Mouse (Mus musculus) cerebellum, adult 2 months (tissue): ENCODE measurements around the gene Phkb. TPM values are rescaled to one million over a fixed set of nuclear protein-coding genes. Genes with fewer than 3 reads are reported as not detected.

ENCODE experiments used
- DNase-seq, 2 experiments: peaks; one replicate each; pipeline ENCODE4 v3.0.0; 2021
- H3K27ac ChIP-seq: fragments of 200-500 bp; 2 replicates; pipeline ENCODE4 v1.5.1; 2012; ENCODE audit warnings: low read length, control low read depth, inconsistent platforms; ENCODE audit not compliant: insufficient read depth
- H3K27me3 ChIP-seq: fragments of 200-500 bp; 2 replicates; pipeline ENCODE4 v1.6.1; 2012; ENCODE audit warnings: inconsistent platforms, mild to moderate bottlenecking, low read length, moderate library complexity; ENCODE audit not compliant: control insufficient read depth, insufficient read depth
- H3K4me1 ChIP-seq: fragments of 200-500 bp; 2 replicates; pipeline ENCODE4 v1.6.1; 2011; ENCODE audit warnings: low read length; ENCODE audit not compliant: control insufficient read depth, insufficient read depth
- H3K4me3 ChIP-seq: fragments of 200-500 bp; replicated peaks from 2 replicates; pipeline ENCODE3; 2011; ENCODE audit warnings: mild to moderate bottlenecking, low read depth, low read length, control low read depth; ENCODE audit not compliant: insufficient read depth
- CTCF ChIP-seq: fragments of 200-500 bp; IDR thresholded peaks from 2 replicates; pipeline ENCODE4 v1.5.1; 2011; ENCODE audit warnings: low read depth, mild to moderate bottlenecking, control low read depth, low read length, moderate library complexity, borderline replicate concordance; ENCODE audit not compliant: insufficient read depth
- POLR2A ChIP-seq: fragments of 200-500 bp; IDR thresholded peaks from 2 replicates; pipeline ENCODE4 v1.6.1; 2011; ENCODE audit warnings: low read length, control low read depth, borderline replicate concordance; ENCODE audit not compliant: insufficient read depth
- WGBS: fragments of 180-500 bp; shearing (Covaris S2); methylation state at CpG from one replicate; pipeline ENCODE4 v1.1.7; 2018; 5-methylcytosine and 5-hydroxymethylcytosine counted together
- polyA plus RNA-seq: library from polyadenylated mRNA; depleted of rRNA; stranded (reverse); fragments of >200 nt; gene quantifications from 2 replicates; pipeline ENCODE4 v1.2.3, GENCODE M21; 2012; rRNA removed

Phkb gene
- polyA plus RNA-seq, 1 experiment = 34.4 TPM

GRCm38 (mm10) chr8:86059130-86059529 is 218.4 kb downstream of the Phkb start:
- WGBS = 82% methylated on average over 5 of the region's 5 CpGs
- no peak overlapping the region for H3K4me3 ChIP-seq
- H3K4me1 ChIP-seq = no peaks in the 10 kb centered on the region
- DNase-seq = no peak
- TF ChIP-seq CTCF (no peak), POLR2A (no peak)
- H3K27me3 ChIP-seq = no peaks in the 10 kb centered on the region
- H3K27ac ChIP-seq = no peak overlapping the region

DNA sequence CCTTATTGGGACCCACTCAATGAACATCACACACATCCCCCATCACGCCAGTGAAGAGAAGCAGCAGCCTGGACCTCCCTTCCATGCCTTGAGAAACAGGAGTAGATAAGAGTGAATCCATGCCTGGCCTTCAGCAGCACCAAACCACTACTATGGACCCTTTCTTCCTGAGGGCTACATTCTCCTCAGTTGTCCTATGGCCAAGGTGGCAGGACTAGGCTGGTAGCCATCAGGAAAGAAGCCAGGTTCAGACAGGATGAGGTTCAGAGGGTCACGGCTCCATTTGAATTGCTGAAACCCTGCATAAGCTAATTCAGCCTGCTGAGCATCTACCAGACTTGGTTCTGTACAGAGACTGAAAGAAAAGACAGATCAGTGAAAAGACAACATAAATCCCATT is 222.7 kb downstream of the Phkb start:
- Histone ChIP-seq H3K27ac (no peak overlapping the region), H3K4me1 (no peaks in the 10 kb centered on the region), H3K27me3 (no peaks in the 10 kb centered on the region), H3K4me3 (no peak overlapping the region)
- DNase-seq = peak; percentile 60 to 75
- no peak for TF ChIP-seq POLR2A
- TF ChIP-seq CTCF = no peak
- 77% methylated on average over 2 of the region's 2 CpGs for WGBS

DNA sequence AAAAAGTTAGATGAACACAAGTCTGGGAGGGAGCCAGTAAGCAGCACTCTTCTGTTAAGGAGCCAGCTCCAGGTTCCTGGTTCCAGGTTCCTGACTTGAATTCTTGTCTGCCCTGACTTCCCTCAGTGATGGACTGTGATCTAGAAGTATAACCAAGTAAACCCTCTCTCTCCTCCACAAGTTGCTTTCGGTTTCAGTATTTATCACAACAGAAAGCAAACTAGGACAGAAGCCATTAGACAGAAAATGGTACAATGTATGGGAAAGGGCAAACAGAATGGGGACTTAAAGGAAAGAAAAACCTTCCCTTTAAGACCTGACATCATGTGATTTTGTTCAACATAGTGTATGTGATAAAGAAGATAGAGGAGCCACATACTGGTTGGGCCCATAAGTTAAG is 238.7 kb downstream of the Phkb start:
- WGBS = 100% methylated on average over 1 of the region's 1 CpGs
- no peaks in the 10 kb centered on the region for H3K4me1 ChIP-seq
- H3K27me3 ChIP-seq = no peaks in the 10 kb centered on the region
- TF ChIP-seq POLR2A = no peak
- no peak for DNase-seq
- H3K27ac ChIP-seq = no peak overlapping the region
- no peak overlapping the region for H3K4me3 ChIP-seq

GRCm38 (mm10) chr8:86083346-86083745 is 242.6 kb downstream of the Phkb start:
- Histone ChIP-seq H3K4me1 (no peaks in the 10 kb centered on the region), H3K27me3 (no peaks in the 10 kb centered on the region; the same call in 1 of the 2 replicates), H3K4me3 (no peak overlapping the region), H3K27ac (no peak overlapping the region)
- 64% methylated on average over 4 of the region's 4 CpGs for WGBS
- DNase-seq = peak in 1 of 2 experiments; percentile 28
- TF ChIP-seq CTCF (no peak), POLR2A (no peak)

DNA sequence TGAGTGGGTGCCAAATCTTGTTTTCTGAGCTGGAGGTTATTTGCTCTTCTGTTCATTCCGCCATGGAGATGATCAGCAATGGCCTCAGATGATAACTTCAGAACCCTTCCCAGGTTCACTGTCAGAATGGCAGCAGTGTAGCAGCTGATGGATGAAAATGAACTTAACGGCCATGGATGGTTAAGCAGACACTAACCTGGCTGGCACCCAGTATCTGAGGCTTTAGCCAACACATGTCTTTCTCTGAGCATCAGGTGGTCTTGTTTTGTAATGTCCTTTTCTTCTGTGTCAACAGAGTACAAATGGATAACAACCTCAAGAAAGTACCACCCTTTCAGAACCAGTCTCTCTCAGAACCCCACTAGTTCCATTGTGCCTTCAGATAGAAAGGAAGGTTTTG is 246.0 kb downstream of the Phkb start:
- peaks cover 6% of the 10 kb centered on the region; the same call in 1 of the 2 replicates for H3K4me1 ChIP-seq
- no peak overlapping the region for H3K4me3 ChIP-seq
- H3K27ac ChIP-seq = no peak overlapping the region
- no peak for DNase-seq
- no peaks in the 10 kb centered on the region; the same call in 1 of the 2 replicates for H3K27me3 ChIP-seq
- 48% methylated on average over 2 of the region's 2 CpGs for WGBS
- TF ChIP-seq CTCF (no peak), POLR2A (no peak)

DNA sequence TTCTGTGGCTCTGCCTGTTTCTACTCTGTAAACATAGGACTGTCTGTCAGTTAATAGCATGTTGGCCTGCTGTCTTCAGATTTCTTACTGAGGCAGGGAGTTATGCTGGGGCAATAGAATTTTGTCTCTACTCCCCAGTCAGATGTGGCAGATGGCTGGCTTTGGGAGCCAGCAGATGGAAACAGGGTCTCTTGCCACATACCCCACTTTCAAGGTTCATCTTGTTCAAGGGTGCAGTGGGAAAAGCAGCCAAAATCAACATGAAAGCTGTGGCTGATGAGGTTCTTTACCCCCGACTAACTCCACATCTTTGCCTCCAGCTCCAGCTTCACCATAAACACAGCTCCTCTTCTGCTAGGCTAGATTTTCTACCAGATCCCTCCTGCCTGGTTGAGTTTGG is 246.7 kb downstream of the Phkb start:
- Histone ChIP-seq H3K27ac (no peak overlapping the region), H3K4me1 (peaks cover 6% of the 10 kb centered on the region; the same call in 1 of the 2 replicates)
- WGBS = 89% methylated on average over 1 of the region's 1 CpGs

DNA sequence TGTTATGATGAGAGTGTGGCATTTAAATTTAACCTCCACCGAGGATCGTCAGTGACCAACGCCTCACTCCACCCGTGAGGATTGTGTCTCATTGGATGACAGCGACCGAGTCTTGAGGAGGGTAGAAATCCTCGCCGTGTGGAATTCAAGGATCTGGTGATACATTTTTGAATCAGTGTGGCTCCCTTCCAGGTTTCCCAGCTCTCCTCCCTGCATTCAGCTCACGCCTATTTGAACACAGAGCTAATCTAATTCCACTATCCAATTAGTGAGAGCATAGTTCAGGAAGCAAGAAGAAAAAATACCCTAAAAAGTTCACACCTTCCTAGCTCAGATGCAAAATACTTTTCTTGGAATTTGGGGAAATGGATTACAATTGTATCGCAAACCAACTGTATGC is 249.9 kb downstream of the Phkb start:
- H3K4me3 ChIP-seq = no peak overlapping the region
- H3K27ac ChIP-seq = no peak overlapping the region
- TF ChIP-seq POLR2A (no peak), CTCF (no peak)
- H3K4me1 ChIP-seq = peaks cover 6% of the 10 kb centered on the region; the same call in 1 of the 2 replicates
- DNase-seq = no peak
- H3K27me3 ChIP-seq = no peaks in the 10 kb centered on the region; the same call in 1 of the 2 replicates
- WGBS = 29% methylated on average over 10 of the region's 10 CpGs

More for the DNA sequence above, 246.7 kb downstream of the Phkb start:
- no peaks in the 10 kb centered on the region; the same call in 1 of the 2 replicates for H3K27me3 ChIP-seq
- no peak for DNase-seq
- TF ChIP-seq CTCF (no peak), POLR2A (no peak)
- H3K4me3 ChIP-seq = no peak overlapping the region

Other genes with a start within 250 kb of the Phkb start
- gene Neto2, start 140.0 kb upstream of the Phkb start, polyA plus RNA-seq = 37.8 and 42.7 TPM in 2 replicates
- 85.0 and 85.1 TPM in 2 replicates for gene Itfg1, start within 50 bp of the Phkb start, polyA plus RNA-seq